Mouse (Mus musculus): ENCODE results near the gene Cacnb4.

Cacnb4 gene

GRCm38 (mm10) chr2:52700352-52700751 lies 23.7 kb upstream of the Cacnb4 start:
- H3K4me1 ChIP-seq (replicated peaks; ENCODE audit: low read depth, low read length), result peaks cover 11% of the 10 kb centered on the region

DNA sequence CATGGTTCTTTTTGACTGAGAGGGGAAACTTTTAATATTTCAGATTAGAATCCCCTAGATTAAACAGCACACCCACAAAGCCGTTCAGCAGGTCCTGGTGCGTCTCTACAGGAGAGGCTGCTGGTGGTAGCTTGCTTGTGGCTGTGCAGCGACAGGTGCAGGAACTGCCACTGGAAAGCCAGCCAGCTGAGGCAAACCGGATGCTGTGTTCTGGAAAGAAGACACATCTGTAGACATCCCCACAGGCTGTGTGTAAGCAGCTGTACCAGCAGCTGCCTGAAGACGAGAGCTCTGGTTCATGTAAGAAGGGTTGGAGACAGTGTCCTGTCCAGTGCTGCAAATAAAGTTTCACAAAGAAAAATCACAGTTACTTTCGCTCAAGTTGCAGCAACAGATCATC lies 18.0 kb upstream of the Cacnb4 start:
- H3K36me3 ChIP-seq (ENCODE audit: insufficient read depth, low read length), result peaks cover 27% of the 10 kb centered on the region
- no peaks in the 10 kb centered on the region for H3K4me1 ChIP-seq (replicated peaks; ENCODE audit: low read depth, low read length)
- no peak overlapping the region for H3K4me3 ChIP-seq (replicated peaks; ENCODE audit: low read length)
- no peaks in the 10 kb centered on the region for H3K9me3 ChIP-seq (ENCODE audit: low read length)
- H3K27me3 ChIP-seq (ENCODE audit: insufficient read depth, low read length), result no peaks in the 10 kb centered on the region
- TF ChIP-seq CTCF (conservative IDR thresholded peaks at IDR 0.05; ENCODE audit: low read length), result no peak
- TF ChIP-seq NANOG (IDR thresholded peaks at IDR 0.05; ENCODE audit: borderline replicate concordance, low read length), result no peak
- TF ChIP-seq POU5F1 (IDR thresholded peaks at IDR 0.05; ENCODE audit: borderline replicate concordance, low read length), result no peak

More at GRCm38 (mm10) chr2:52700352-52700751, 23.7 kb upstream of the Cacnb4 start:
- TF ChIP-seq CTCF (conservative IDR thresholded peaks at IDR 0.05; ENCODE audit: low read length) (no peak), NANOG (IDR thresholded peaks at IDR 0.05; ENCODE audit: borderline replicate concordance, low read length) (peak; percentile 78; the same call in 1 of the 2 replicates), POU5F1 (IDR thresholded peaks at IDR 0.05; ENCODE audit: borderline replicate concordance, low read length) (no peak)
- Histone ChIP-seq H3K9me3 (ENCODE audit: low read length) (no peaks in the 10 kb centered on the region), H3K36me3 (ENCODE audit: insufficient read depth, low read length) (peaks cover 46% of the 10 kb centered on the region), H3K27me3 (ENCODE audit: insufficient read depth, low read length) (no peaks in the 10 kb centered on the region), H3K4me3 (replicated peaks; ENCODE audit: low read length) (no peak overlapping the region)

GRCm38 (mm10) chr2:52691745-52692144 lies 15.1 kb upstream of the Cacnb4 start:
- H3K36me3 ChIP-seq (ENCODE audit: insufficient read depth, low read length), result peaks cover 23% of the 10 kb centered on the region
- H3K4me1 ChIP-seq (replicated peaks; ENCODE audit: low read depth, low read length), result no peaks in the 10 kb centered on the region
- no peaks in the 10 kb centered on the region for H3K27me3 ChIP-seq (ENCODE audit: insufficient read depth, low read length)
- TF ChIP-seq CTCF (conservative IDR thresholded peaks at IDR 0.05; ENCODE audit: low read length) (no peak), POU5F1 (IDR thresholded peaks at IDR 0.05; ENCODE audit: borderline replicate concordance, low read length) (no peak), NANOG (IDR thresholded peaks at IDR 0.05; ENCODE audit: borderline replicate concordance, low read length) (no peak)
- no peaks in the 10 kb centered on the region for H3K9me3 ChIP-seq (ENCODE audit: low read length)
- no peak overlapping the region for H3K4me3 ChIP-seq (replicated peaks; ENCODE audit: low read length)

- H3K4me1 ChIP-seq (replicated peaks; ENCODE audit: low read depth, low read length), result no peaks in the 10 kb centered on the region
- H3K27me3 ChIP-seq (ENCODE audit: insufficient read depth, low read length), result no peaks in the 10 kb centered on the region
- H3K4me3 ChIP-seq (replicated peaks; ENCODE audit: low read length), result no peak overlapping the region
- no peaks in the 10 kb centered on the region for H3K9me3 ChIP-seq (ENCODE audit: low read length)
- no peak for TF ChIP-seq CTCF (conservative IDR thresholded peaks at IDR 0.05; ENCODE audit: low read length)
- no peak for TF ChIP-seq NANOG (IDR thresholded peaks at IDR 0.05; ENCODE audit: borderline replicate concordance, low read length)
- H3K36me3 ChIP-seq (ENCODE audit: insufficient read depth, low read length), result no peaks in the 10 kb centered on the region
Measured at GRCm38 (mm10) chr2:52686601-52687000, 10.0 kb upstream of the Cacnb4 start.

GRCm38 (mm10) chr2:52677589-52677988 lies 958 bp upstream of the Cacnb4 start:
- H3K27me3 ChIP-seq (ENCODE audit: insufficient read depth, low read length), result peaks cover 54% of the 10 kb centered on the region
- peaks cover 17% of the 10 kb centered on the region for H3K4me1 ChIP-seq (replicated peaks; ENCODE audit: low read depth, low read length)
- H3K9me3 ChIP-seq (ENCODE audit: low read length), result no peaks in the 10 kb centered on the region
- no peaks in the 10 kb centered on the region for H3K36me3 ChIP-seq (ENCODE audit: insufficient read depth, low read length)
- H3K4me3 ChIP-seq (replicated peaks; ENCODE audit: low read length), result no peak overlapping the region
- TF ChIP-seq NANOG (IDR thresholded peaks at IDR 0.05; ENCODE audit: borderline replicate concordance, low read length) (no peak), POU5F1 (IDR thresholded peaks at IDR 0.05; ENCODE audit: borderline replicate concordance, low read length) (no peak), CTCF (conservative IDR thresholded peaks at IDR 0.05; ENCODE audit: low read length) (no peak)

GRCm38 (mm10) chr2:52676913-52677303 lies 277 bp upstream of the Cacnb4 start:
- TF ChIP-seq CTCF (conservative IDR thresholded peaks at IDR 0.05; ENCODE audit: low read length) (no peak), NANOG (IDR thresholded peaks at IDR 0.05; ENCODE audit: borderline replicate concordance, low read length) (no peak), POU5F1 (IDR thresholded peaks at IDR 0.05; ENCODE audit: borderline replicate concordance, low read length) (no peak)
- Histone ChIP-seq H3K4me3 (replicated peaks; ENCODE audit: low read length) (no peak overlapping the region), H3K9me3 (ENCODE audit: low read length) (no peaks in the 10 kb centered on the region), H3K4me1 (replicated peaks; ENCODE audit: low read depth, low read length) (peaks cover 22% of the 10 kb centered on the region), H3K36me3 (ENCODE audit: insufficient read depth, low read length) (no peaks in the 10 kb centered on the region), H3K27me3 (ENCODE audit: insufficient read depth, low read length) (peaks cover 61% of the 10 kb centered on the region)

- Histone ChIP-seq H3K4me1 (replicated peaks; ENCODE audit: low read depth, low read length) (peaks cover 22% of the 10 kb centered on the region), H3K27me3 (ENCODE audit: insufficient read depth, low read length) (peaks cover 74% of the 10 kb centered on the region), H3K4me3 (replicated peaks; ENCODE audit: low read length) (peak overlapping the region; percentile 82), H3K36me3 (ENCODE audit: insufficient read depth, low read length) (no peaks in the 10 kb centered on the region), H3K9me3 (ENCODE audit: low read length) (no peaks in the 10 kb centered on the region)
- no peak for TF ChIP-seq NANOG (IDR thresholded peaks at IDR 0.05; ENCODE audit: borderline replicate concordance, low read length)
- no peak for TF ChIP-seq POU5F1 (IDR thresholded peaks at IDR 0.05; ENCODE audit: borderline replicate concordance, low read length)
- no peak for TF ChIP-seq CTCF (conservative IDR thresholded peaks at IDR 0.05; ENCODE audit: low read length)
Measured at GRCm38 (mm10) chr2:52675278-52675987, 1.2 kb downstream of the Cacnb4 start.

- H3K9me3 ChIP-seq (ENCODE audit: low read length), result no peaks in the 10 kb centered on the region
- peaks cover 22% of the 10 kb centered on the region for H3K4me1 ChIP-seq (replicated peaks; ENCODE audit: low read depth, low read length)
- no peaks in the 10 kb centered on the region for H3K36me3 ChIP-seq (ENCODE audit: insufficient read depth, low read length)
- peak overlapping the region; percentile 82 for H3K4me3 ChIP-seq (replicated peaks; ENCODE audit: low read length)
- H3K27me3 ChIP-seq (ENCODE audit: insufficient read depth, low read length), result peaks cover 79% of the 10 kb centered on the region
- TF ChIP-seq POU5F1 (IDR thresholded peaks at IDR 0.05; ENCODE audit: borderline replicate concordance, low read length), result no peak
- TF ChIP-seq CTCF (conservative IDR thresholded peaks at IDR 0.05; ENCODE audit: low read length), result no peak
- no peak for TF ChIP-seq NANOG (IDR thresholded peaks at IDR 0.05; ENCODE audit: borderline replicate concordance, low read length)
Measured at GRCm38 (mm10) chr2:52674886-52675277, 1.7 kb downstream of the Cacnb4 start.

- H3K9me3 ChIP-seq (ENCODE audit: low read length), result no peaks in the 10 kb centered on the region
- peaks cover 22% of the 10 kb centered on the region for H3K4me1 ChIP-seq (replicated peaks; ENCODE audit: low read depth, low read length)
- H3K4me3 ChIP-seq (replicated peaks; ENCODE audit: low read length), result no peak overlapping the region
- TF ChIP-seq CTCF (conservative IDR thresholded peaks at IDR 0.05; ENCODE audit: low read length) (no peak), NANOG (IDR thresholded peaks at IDR 0.05; ENCODE audit: borderline replicate concordance, low read length) (no peak), POU5F1 (IDR thresholded peaks at IDR 0.05; ENCODE audit: borderline replicate concordance, low read length) (no peak)
- peaks cover 71% of the 10 kb centered on the region for H3K27me3 ChIP-seq (ENCODE audit: insufficient read depth, low read length)
- H3K36me3 ChIP-seq (ENCODE audit: insufficient read depth, low read length), result no peaks in the 10 kb centered on the region
Measured at GRCm38 (mm10) chr2:52673172-52673571, 3.5 kb downstream of the Cacnb4 start.
